Mouse (Mus musculus) ovary, postnatal 10 days (tissue): ENCODE measurements around the gene Zfp536.

Experiments used
- DNase-seq: peaks from one replicate; pipeline ENCODE4 v3.0.0; 2022; ENCODE audit warnings: low spot score

Zfp536 gene

GRCm38 (mm10) chr7:37466477-37467243 lies 306.8 kb downstream of the Zfp536 start:
- no peak for DNase-seq

GRCm38 (mm10) chr7:37464186-37464721 lies 309.2 kb downstream of the Zfp536 start:
- DNase-seq = no peak

GRCm38 (mm10) chr7:37447523-37447922 lies 325.9 kb downstream of the Zfp536 start:
- no peak for DNase-seq

- DNase-seq = no peak
Observed at GRCm38 (mm10) chr7:37439912-37440311, 333.5 kb downstream of the Zfp536 start.

GRCm38 (mm10) chr7:37439117-37439844 lies 334.2 kb downstream of the Zfp536 start:
- DNase-seq = no peak

GRCm38 (mm10) chr7:37437887-37438286 lies 335.6 kb downstream of the Zfp536 start:
- DNase-seq = no peak

- DNase-seq = no peak
Observed at GRCm38 (mm10) chr7:37433156-37433555, 340.3 kb downstream of the Zfp536 start.

GRCm38 (mm10) chr7:37431471-37431870 lies 342.0 kb downstream of the Zfp536 start:
- DNase-seq = no peak

- no peak for DNase-seq
Observed at GRCm38 (mm10) chr7:37426061-37426460, 347.4 kb downstream of the Zfp536 start.

- no peak for DNase-seq
Observed at GRCm38 (mm10) chr7:37422966-37423365, 350.5 kb downstream of the Zfp536 start.
